Mouse (Mus musculus): Measurements from ENCODE around the gene Map3k5.
A peak's percentile ranks its signal among the peaks of the same experiment; 100 is the strongest.

Map3k5 gene

DNA sequence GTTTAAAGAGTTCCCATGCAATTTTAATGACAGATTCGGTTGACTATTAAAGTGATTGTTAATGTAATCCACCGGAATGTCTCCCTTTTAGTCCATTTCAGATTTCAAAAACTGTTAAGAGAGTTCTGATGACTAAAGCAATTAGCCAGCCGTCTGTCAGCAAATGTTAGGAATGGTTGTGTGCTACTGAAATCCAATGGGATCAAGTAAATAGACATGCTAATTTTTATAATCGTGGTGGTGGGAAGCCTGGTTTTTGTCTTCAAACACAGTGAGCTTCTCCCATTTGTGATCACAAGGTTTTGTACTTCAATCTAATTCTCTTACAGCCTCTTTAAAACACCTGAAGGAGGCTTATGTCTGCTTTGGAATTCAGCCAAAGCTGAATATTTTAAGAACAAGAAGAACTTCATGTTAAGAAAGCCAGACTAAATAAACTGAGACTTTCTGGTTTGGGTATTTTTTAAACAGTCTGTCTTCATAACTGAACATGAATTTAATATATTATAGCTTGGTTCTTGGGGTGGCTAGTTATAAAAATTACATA lies 1.6 kb downstream of the Map3k5 start:
- DNase-seq: no peak

DNA sequence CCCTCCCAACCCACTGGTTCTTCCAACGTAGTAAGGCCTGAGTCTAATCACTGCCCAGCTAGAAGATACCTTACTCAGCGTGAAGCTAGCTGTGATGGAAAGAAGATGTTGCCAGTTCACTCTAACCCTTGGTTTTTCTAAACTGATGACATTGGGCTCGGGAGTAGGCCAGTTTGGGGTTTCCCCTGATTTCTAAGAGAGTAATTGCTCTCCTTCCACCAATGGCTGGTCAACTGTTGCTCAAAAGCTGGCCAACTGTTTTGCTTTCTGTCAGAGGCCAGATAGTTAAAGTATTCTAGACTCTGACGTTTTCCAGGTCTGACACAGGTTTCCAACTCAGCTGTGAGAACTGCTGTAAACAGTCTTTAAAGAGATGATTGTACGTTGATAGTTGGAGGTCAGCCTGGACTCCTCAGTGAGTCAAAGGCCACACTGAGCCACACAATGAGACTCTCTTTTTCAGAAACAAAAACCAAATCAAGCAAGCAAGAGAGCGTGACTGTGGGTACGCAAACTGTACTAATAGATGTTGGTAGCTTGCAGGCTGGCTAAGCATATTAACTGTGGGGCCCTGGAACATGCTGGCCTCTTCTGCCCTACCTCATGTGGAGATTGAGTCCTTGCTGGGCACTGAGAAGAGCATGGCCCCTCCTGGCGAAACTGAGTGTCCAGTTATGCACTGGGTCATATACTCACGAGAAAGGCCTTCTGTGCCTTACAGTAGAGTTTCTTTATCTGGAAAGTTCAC lies 2.9 kb downstream of the Map3k5 start:
- DNase-seq: peak; percentile 50 to 68

DNA sequence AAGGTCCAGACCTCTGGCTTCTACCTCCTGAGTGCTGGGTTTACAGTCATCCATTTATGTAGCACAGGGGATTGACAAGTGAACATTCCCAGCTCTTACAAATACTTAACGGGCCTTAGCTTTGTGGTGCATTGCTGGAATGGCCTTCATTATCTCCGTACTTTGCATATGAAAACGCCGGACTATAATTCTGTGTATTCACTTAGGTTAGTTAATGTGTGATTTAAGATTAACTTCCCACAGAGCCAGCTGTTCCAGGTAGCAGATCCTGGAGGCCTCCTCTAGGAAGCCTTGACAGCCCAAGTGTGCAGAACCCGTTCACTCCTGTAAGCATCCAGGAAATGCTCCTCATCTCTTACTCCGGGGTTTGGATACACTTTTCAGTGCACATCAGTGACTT lies 4.5 kb downstream of the Map3k5 start:
- DNase-seq: peak; percentile 36 to 60

DNA sequence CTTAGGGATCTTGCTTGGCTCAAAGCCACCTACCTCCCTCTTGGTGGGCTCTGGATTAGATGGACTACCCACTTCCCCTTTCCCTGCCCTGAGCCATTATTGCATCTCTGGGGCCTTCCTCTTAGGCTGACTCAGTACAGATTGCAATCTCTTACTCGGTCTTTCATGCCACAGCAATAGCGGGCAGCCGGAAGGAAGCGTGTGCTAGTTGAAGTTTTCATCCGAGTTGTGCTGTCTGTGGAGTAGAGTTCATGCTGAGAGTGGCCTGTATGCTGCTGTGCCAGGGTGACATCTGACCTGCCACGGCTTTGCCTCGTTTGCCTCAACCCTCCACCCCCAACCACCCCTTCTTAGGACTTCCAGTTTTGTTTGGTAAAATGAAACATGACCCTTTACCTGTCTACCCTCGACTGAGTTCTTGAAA lies 5.0 kb downstream of the Map3k5 start:
- DNase-seq: peak; percentile 72 to 88

DNA sequence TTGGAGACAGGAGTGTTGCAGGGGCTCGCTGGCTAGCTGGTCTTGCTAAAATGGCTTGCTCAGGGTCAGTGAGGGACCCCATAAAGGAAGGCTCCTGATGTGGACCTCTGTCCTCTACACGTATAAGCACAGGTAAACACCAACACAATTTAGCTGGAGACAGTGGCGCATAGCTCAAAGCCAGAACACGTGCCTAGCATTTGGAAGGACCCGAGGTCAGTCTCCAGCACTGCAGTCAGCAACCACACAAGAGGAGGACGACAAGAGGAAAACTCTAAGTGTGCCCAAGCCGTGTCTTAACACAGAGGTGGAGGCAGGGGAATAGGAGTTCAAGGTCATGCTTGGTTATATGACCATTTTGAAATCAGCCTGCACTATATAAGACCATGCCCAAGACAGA lies 5.9 kb downstream of the Map3k5 start:
- peak in 1 of 2 experiments; percentile 33 for DNase-seq

DNA sequence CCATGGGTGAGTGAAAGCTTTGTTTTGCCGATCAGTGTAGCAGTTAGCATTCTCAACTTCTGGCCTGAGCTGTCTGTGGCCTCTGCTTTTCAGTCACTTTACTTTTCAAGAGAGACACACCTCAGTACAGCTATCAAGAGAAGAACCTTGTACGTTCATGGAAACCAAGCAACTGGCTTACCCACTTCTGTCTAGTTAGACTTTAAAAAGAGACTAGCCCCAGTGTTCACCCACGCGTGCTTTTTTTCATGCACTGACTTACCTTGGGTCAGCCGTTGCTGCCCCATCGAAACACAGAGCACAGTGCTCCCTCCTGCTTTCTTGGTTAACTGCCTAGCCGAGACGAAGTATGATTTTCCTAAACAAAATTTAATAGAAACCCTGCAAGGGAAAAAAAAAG lies 6.4 kb downstream of the Map3k5 start:
- peak in 1 of 2 experiments; percentile 35 for DNase-seq

DNA sequence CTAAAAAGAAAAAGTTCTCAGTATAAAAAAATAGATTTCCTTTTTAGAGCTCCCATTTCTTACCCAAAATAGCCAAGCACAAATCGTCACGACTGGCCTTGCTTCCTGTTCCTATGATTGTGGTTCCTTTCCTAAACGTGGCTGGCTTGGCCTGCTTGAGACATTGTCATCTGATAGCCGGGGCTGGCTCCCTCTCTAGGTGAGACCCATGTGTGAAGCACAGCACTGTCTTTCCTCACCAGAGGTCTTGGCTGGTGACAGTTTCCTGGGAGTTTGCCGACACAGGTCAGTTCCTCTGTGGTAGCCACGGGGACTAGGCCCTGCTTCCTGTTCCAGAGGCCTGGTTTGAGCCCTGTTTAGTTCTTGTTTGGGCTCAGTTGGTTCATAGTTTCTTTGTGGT lies 6.8 kb downstream of the Map3k5 start:
- DNase-seq: peak; percentile 55 to 65

DNA sequence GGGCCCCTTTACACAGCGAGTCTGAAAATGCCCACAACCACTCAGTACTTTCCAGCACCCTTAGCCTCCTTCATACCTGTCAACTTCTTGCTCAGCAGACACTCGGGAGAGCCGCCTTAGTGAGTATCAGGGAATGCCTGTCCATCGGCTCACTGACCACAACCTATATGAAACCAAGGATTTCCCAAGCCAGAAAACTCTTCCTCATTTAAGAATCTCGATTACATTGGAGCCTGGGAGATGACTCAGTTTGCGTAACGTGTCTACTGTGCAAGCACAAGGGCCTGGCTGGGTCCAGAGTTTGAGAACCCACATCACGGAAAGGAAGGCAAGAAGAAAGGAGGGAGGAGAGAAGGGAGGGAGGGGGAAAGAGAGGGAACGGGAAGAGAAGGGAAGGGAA lies 7.6 kb downstream of the Map3k5 start:
- no peak for DNase-seq

DNA sequence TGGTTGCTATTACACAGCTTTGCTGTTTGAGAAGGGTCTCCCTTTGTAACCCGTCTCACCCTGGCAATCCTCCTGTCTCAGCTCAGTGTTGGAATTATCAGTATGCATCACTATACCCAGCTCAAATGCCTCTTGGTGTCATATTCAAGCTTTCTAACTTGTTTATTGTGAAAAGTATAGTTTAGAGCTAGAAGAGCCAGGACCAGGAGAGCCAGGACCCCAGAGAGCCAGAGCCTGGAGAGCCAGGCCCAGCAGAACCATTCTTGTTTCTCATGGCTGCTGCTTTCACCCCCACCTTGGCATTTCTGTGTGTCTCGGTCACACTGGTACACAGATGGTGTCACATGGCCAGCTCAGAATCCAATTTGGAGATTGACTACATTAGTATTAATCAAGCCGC lies 8.3 kb downstream of the Map3k5 start:
- no peak for DNase-seq

DNA sequence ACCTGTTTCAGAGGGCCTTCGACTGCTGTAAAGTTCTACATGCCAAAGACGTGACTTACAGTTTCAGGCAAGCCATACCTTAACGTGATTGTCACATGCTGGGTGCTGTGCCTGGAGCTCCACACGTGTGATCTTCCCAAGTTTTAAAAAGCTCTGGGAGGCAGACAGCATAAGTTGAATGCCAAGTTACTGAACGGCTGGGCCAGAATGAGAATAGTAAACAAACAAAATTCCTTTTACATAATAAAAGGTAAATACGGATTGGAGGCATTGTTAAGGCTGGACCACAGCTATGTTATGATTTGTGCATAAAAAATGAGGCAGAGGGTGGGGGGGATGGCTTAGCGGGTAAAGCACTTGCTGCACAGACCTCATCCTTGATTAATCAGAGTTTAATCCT lies 11.4 kb downstream of the Map3k5 start:
- DNase-seq: no peak

DNA sequence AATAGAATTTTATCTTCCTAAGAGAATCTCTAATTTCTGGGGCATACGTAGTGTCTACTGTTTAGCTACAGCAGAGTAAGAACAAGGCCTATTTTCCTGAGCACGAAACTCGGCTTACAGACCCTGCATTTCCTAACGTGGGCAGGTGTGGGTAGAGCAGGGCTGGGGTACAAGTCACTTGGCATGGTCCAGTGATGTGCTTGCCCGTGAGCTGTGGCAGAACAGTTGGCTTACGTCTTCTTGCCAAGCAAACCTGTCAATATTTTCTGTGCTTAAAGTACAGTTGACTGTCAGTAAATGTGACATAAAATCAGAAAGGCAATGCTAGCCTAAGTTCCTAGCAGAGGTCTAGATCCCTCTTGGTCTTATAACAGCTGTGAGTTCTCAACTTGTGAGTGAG lies 12.4 kb downstream of the Map3k5 start:
- no peak for DNase-seq

DNA sequence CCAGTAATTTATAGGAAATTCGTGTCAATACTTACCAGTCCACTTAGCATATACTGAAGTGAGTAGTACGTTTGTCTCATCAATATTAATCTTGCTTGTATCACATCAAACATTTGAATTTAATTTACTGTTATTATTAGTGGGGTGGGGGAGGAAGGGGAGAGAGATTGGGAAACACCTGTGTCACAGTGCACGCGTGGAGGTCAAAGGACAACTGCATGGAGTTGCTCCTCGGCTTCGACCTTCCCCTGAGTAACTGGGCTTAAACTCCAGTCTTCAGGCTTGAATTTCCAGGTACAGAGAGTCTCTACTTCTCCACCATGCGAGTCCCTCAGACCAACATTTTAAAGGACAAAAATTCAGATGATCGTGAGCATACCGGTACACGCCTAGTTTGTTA lies 13.2 kb downstream of the Map3k5 start:
- DNase-seq: no peak

DNA sequence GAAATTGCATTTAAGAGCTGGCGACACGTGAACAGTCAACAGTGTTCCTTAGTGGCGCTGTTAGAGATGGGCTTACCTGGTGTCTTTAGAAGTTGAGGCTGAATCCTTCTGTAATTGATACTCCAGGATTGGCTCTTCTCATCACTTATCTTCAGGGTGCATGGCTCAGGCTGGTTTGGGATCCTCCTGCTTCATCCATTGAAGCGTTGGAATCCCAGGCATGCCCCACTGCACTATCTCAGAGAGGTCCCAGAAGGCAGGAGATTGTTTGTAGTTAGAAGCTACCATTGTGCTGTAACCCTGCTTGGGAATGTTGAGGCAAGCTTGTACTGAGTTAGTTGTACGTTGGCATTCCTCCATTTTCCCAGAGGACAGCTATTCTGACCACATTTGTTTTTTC lies 13.6 kb downstream of the Map3k5 start:
- DNase-seq: no peak

DNA sequence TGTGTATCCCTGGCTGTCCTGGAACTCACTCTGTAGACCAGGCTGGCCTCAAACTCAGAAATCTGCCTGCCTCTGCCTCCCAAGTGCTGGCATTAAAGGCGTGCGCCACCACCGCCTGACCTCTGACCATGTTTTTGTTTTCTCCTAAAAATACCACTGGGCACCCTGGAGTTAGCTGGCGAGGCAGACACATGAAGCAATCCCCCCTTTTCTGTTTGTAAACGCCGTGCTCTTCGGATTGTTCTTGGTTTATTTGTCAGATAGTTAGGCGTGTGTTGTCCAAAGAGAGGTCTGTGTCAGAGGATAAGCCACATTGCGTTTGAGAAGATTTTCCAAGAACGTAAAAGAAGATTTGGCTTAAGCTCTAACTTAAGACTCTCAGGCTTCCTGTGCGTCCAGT lies 14.1 kb downstream of the Map3k5 start:
- no peak for DNase-seq

DNA sequence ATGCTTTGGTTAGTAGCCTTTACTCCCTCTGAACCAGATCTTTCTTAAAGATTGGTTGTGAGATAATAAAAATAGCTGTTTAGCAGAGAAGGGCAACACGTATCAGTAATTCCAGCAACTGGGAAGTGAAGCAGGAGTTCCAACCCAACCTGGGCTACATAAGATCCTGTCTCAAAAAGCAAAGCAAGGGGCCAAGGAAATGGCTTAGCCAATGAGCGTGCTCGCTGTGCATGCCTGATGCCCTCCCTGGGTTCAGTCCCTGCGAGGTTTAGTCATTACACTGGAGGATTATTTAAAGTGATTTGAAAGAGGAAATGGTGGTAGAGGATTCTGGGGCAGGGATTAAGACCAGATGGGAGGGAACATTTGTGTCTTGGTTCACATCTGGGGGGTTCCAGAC lies 14.8 kb downstream of the Map3k5 start:
- DNase-seq: no peak

DNA sequence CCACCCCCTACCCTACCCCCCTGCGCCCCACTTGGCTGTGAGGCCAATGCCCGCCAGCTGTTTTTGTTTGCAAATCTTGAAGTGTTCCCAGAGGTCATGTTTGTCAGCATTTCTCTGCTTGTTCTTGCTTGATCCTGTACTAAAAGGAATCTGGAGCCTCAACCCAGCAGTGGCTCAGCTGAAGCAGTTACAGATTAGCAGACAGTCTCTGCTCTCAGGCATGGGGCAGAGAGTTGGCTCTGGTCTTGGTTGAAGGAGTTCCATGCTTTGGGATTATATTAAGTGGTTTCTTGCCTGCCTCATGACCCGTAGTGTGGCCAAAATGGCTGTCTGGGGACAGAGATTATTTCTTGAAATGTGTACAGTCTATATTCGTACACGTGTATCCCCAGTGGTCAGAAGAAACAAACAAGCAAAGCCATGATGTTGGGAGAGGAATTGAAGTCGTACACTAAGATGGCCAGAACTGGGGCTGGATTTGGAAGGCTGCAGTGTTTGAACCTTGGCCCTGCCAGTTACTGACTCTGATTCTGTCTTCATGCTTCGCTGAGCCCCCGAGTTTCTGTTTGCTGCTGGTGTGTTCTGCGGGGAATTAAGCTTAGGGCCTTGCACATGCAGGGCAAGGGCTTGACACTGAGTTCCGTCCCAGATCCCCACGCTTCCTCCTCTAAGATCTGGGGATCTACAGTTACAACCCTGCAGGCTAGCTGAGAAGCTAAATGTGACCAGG lies 18.9 kb downstream of the Map3k5 start:
- peak; percentile 71 to 84 for DNase-seq

DNA sequence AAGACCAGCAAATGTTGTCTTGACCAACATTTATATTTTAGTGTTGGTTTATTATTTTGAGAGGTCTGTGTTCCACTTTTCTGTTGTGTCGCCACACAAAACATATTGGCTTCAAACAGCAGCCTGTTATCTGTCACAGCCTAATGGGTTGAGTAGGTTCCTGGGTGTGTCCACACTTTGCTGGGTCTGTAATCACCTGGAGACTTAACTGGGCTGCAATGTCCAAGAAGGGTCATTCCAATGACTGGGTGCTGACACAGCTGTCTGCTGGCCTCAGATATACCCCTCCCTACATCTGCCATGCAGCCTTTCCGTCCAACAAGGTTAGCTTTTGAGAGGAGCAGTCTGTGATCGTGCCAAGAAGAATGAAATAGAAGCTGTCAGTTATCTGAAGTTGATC lies 20.3 kb downstream of the Map3k5 start:
- no peak for DNase-seq

DNA sequence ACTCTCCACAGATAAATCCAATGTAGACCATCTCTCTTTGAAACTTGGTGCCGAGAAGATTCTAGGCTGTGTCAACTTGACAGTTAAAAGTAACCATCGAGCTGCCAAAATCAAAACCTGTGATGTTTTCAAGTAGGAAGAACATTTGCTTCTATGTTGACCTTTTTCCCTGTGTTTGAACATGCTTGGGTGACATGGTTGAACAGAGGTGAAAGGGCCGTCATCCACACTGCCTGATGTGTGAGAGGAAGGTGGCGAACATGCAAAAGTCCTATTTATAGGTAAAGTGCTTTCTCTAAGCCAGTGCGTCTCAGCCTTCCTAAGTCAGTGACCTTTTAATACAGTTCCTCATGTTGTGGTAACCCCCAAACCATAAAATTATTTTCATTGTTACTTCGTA lies 21.5 kb downstream of the Map3k5 start:
- no peak for DNase-seq

DNA sequence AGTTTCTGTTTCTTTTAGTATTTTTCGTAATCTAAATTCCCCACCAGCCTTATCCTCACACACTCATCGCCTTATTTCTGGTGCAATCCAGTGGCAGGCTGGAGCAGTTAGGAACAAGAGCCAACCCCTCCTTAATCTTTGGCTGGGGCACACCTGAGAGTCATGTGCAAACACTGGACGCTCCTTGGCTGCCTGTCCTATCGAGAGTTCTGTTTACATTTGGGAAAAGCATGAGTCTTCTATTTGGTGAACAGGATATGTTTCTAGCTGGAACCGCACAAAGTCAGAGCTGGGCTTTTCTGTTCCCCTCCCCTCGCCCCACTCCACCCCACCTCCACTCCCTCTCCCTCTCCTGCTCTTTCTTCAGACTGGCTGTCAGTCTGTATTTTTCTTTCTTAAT lies 22.5 kb downstream of the Map3k5 start:
- DNase-seq: peak; percentile 32 to 42

DNA sequence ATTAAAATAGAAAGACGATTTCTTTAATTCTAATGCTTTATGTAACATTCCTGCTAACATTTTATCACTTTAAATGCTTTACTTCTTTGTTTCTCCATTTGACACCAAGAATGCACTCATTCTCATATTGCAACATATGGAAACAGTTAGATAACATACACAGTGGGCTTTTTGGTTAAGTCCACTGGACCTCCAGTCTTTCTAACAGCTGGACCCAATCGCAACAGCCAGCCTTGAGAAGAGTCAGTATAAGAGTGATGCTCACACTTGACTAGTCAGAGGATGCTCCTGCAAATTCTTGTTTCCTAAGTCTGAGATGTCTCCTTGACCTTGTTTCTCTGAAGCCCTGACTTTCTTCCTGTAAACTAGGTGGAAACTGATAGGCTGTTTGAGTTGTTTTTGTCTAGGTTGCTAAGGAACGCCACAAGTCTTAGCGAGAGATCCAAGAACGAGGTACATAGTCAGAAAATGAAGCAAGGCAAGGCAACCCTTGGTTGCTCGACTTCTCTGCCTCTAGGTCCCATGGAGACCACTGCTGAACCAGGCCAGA lies 26.6 kb downstream of the Map3k5 start:
- DNase-seq: no peak

DNA sequence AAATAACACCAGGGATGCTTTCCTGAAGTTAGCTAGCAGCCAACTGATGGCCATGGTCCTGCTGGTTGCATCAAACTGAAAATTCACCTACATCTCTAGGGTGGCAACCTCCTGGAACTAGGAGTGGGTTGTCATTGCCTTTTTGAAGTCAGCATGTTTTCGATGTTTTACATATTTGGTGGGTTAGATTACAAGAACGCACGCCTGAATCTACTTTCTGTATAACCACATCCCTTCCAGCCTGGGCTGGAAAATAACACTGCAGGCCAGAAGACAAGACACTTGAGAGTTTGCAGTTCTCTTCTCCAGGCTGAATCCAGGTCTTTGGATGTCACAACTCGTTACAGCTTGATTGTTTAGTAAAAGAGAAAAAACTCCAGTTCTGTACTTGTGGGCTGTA lies 28.5 kb downstream of the Map3k5 start:
- DNase-seq: no peak

DNA sequence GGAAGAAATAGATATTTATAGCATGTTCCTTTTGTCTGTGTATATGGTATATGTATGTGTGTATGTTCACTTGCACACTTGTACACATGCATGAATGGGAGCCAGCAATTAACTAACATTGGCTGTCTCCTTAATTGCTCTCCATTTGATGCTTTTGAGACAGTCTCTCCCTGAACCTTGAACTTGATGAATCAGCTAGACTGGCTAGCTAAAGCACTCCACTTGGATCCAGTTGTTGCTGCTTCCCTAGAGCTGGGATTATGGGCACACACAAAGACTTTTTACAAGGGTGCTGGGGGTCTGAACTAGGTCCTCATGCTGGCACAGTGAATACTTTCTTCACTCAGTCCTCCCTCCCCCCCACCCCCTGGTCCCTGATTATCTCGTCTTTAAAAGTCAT lies 28.9 kb downstream of the Map3k5 start:
- DNase-seq: peak in 1 of 2 experiments; percentile 52

DNA sequence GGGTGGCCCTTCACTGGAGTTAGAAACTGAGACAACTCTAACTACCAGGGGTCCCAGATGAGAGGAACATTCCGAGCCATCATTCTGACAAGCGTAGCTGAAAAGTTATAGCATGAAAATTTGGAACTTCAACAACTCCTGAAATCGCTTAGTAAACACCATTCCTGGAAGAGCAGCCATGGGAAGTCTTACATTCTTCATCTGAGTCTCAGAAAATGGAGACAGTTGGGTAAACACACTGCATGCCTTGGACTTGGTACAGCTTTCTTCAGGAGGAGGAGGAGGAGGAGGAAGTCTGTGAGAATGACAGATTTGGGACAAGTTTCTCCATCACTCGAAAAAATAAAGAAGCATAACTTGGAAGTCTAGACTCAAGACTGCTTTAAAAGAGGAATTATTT lies 29.8 kb downstream of the Map3k5 start:
- no peak for DNase-seq

DNA sequence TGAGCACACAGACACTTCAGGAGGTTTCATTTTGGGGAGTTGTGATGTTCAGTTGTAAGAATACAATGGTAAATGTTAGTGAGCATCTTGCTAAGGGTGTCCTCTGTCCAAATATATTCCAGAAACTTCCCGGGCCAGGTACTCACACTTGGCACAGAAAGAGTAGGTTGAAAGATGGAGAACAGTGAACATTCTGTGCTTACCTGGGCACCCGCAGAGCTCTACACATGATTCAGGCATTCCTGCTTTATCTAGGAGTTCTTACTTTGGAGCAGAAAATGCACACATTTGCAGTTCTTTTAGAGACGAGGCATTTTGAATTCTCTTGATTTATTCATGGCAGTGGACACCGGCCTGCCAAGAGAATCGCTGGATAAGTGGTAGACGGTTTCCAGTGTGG lies 32.3 kb downstream of the Map3k5 start:
- DNase-seq: no peak
